Mouse (Mus musculus): ENCODE data around the gene Cited4. TPM values are rescaled to one million over a fixed set of nuclear protein-coding genes. Genes with fewer than 3 reads are reported as not detected.

Cited4 gene
- polyA plus RNA-seq, 1 experiment = 91.8 TPM

DNA sequence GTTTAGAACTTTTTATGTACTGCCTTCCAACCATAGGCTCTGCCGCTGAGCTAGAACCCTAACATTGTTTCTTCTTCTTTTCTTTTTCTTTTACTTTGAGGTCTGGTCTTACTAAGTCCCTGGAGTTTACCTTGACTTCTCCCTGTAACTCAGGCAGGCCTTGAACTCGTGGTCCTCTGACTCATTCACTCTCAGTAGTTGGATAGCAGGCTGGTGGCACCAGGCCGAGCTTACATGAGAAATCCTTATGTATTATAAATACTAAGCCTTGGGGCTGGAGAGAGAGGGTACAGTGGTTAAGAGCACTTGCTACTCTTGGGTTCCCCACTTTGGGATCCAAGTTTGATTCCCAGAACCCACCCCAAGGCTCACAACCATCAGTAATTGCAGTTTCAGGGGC, 7.2 kb downstream of the Cited4 start:
- TF ChIP-seq FLI1 (IDR thresholded peaks at IDR 0.05; ENCODE audit: low read length) (no peak), GATA1 (IDR thresholded peaks at IDR 0.05; ENCODE audit: borderline replicate concordance, low read length) (no peak)
- Histone ChIP-seq H3K9me3 (peaks cover 19% of the 10 kb centered on the region), H3K4me1 (peaks cover 54% of the 10 kb centered on the region), H3K4me3 (replicated peaks) (no peak overlapping the region), H3K27me3 (replicated peaks) (peaks cover 34% of the 10 kb centered on the region), H3K36me3 (replicated peaks; ENCODE audit: low read length) (no peaks in the 10 kb centered on the region)

DNA sequence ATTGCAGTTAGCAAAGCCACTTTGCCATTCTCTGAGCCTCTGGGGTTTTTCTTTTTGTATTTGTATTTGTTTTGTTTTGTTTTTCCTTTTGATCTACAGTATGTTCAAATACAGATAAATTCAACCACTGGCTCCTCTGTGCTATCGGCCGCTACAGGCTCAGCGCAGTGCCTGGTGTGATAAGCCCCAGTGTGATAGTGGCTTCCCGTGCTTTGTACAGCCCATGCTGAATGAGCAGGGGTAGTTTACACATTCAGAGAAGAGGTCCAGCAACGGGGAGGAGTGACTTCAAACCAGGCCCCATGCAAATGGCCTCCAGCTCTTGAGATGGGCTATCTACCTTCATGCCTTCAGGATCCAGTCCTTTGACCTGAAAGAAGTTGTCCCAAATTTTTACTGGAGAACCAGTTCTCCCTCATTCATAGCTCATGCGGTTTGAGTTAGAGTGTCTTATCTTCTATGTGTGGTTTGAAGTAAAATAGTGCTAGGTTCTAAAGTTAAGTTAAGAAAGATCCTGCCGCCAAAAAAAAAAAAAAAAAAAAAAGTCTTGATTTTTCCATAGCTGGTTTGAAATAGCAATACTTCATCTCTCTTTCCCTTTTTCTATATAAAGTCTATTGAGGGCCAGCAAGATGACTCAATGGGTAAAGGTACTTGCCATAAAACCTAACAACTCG, 8.5 kb downstream of the Cited4 start:
- no peaks in the 10 kb centered on the region for H3K36me3 ChIP-seq (replicated peaks; ENCODE audit: low read length)
- TF ChIP-seq GATA1 (IDR thresholded peaks at IDR 0.05; ENCODE audit: borderline replicate concordance, low read length) = no peak
- no peak for TF ChIP-seq FLI1 (IDR thresholded peaks at IDR 0.05; ENCODE audit: low read length)
- peak overlapping the region; percentile 53 for H3K4me3 ChIP-seq (replicated peaks)
- peaks cover 41% of the 10 kb centered on the region for H3K4me1 ChIP-seq
- peaks cover 32% of the 10 kb centered on the region for H3K27me3 ChIP-seq (replicated peaks)
- peaks cover 17% of the 10 kb centered on the region for H3K9me3 ChIP-seq

GRCm38 (mm10) chr4:120675640-120676039, 9.3 kb downstream of the Cited4 start:
- no peak for TF ChIP-seq FLI1 (IDR thresholded peaks at IDR 0.05; ENCODE audit: low read length)
- no peak for TF ChIP-seq GATA1 (IDR thresholded peaks at IDR 0.05; ENCODE audit: borderline replicate concordance, low read length)
- peaks cover 29% of the 10 kb centered on the region for H3K27me3 ChIP-seq (replicated peaks)
- peaks cover 15% of the 10 kb centered on the region for H3K9me3 ChIP-seq
- H3K4me1 ChIP-seq = peaks cover 35% of the 10 kb centered on the region
- H3K4me3 ChIP-seq (replicated peaks) = no peak overlapping the region
- no peaks in the 10 kb centered on the region for H3K36me3 ChIP-seq (replicated peaks; ENCODE audit: low read length)

DNA sequence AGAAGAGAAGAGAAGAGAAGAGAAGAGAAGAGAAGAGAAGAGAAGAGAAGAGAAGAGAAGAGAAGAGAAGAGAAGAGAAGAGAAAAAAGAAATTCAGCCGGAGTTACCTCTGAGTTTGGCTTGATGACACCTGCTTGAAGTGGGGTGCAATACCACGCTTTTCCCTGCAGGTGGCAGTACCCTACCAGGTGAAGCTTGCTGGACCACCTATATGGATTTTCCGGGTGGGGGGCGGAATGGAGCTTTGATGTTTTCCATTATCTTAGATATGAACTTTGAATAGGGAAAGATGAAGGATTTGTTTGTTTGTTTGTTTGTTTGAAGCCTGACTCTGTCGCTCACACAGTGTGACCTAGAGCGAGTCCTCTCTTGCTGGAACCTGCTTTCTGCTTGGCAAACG, 14.6 kb downstream of the Cited4 start:
- H3K4me3 ChIP-seq (replicated peaks) = no peak overlapping the region
- peaks cover 12% of the 10 kb centered on the region for H3K4me1 ChIP-seq
- TF ChIP-seq GATA1 (IDR thresholded peaks at IDR 0.05; ENCODE audit: borderline replicate concordance, low read length) = no peak
- TF ChIP-seq FLI1 (IDR thresholded peaks at IDR 0.05; ENCODE audit: low read length) = no peak

GRCm38 (mm10) chr4:120682168-120682567, 15.8 kb downstream of the Cited4 start:
- Histone ChIP-seq H3K4me3 (replicated peaks) (no peak overlapping the region), H3K36me3 (replicated peaks; ENCODE audit: low read length) (no peaks in the 10 kb centered on the region), H3K4me1 (peaks cover 12% of the 10 kb centered on the region), H3K27me3 (replicated peaks) (peaks cover 25% of the 10 kb centered on the region), H3K9me3 (peaks cover 15% of the 10 kb centered on the region)
- TF ChIP-seq GATA1 (IDR thresholded peaks at IDR 0.05; ENCODE audit: borderline replicate concordance, low read length) (no peak), FLI1 (IDR thresholded peaks at IDR 0.05; ENCODE audit: low read length) (no peak)

More for the DNA sequence above, 14.6 kb downstream of the Cited4 start:
- Histone ChIP-seq H3K36me3 (replicated peaks; ENCODE audit: low read length) (no peaks in the 10 kb centered on the region), H3K27me3 (replicated peaks) (peaks cover 16% of the 10 kb centered on the region), H3K9me3 (peaks cover 17% of the 10 kb centered on the region)

DNA sequence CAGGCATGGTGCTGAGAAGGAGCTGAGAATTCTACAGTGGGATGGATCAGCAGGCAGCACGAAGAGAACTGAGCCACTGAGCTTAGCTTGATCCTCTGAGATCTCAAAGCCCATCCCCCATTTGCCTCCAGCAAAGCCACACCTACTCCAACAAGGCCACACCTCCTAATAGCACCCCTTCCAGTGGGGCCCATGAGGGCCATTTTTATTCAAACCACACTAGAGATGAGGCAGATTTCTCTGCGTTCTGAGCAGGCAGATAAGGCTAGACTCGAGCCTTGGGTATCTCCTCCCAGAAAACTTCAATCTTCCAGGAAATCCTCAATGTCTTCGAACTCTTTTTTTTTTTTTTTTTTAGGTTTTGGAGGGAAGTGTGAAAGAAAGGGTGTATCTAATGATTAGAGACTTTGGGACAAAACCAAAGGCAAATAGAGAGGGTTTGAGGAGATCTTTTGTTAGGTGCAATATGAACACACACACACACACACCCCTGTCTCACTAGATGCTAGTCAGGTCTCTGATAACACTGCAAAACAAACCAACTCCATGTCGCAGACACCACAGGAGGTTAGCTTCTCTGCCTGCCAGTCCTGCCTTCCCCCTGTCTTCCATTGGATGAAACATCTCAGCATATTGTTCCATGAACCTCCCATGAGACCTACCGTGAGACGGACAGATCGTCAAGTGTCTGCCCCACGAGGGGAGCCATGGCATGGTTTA, 17.1 kb downstream of the Cited4 start:
- Histone ChIP-seq H3K27me3 (replicated peaks) (peaks cover 37% of the 10 kb centered on the region), H3K4me3 (replicated peaks) (no peak overlapping the region), H3K36me3 (replicated peaks; ENCODE audit: low read length) (no peaks in the 10 kb centered on the region), H3K9me3 (peaks cover 6% of the 10 kb centered on the region; the same call in 1 of the 2 replicates), H3K4me1 (peaks cover 6% of the 10 kb centered on the region)
- TF ChIP-seq GATA1 (IDR thresholded peaks at IDR 0.05; ENCODE audit: borderline replicate concordance, low read length) = no peak
- no peak for TF ChIP-seq FLI1 (IDR thresholded peaks at IDR 0.05; ENCODE audit: low read length)

GRCm38 (mm10) chr4:120687282-120687681, 20.9 kb downstream of the Cited4 start:
- 0 out of 2 replicates have a peak, but pooled peaks cover 5% of the 10 kb centered on the region for H3K9me3 ChIP-seq
- peaks cover 55% of the 10 kb centered on the region for H3K27me3 ChIP-seq (replicated peaks)
- H3K4me3 ChIP-seq (replicated peaks) = no peak overlapping the region
- peaks cover 5% of the 10 kb centered on the region for H3K4me1 ChIP-seq
- H3K36me3 ChIP-seq (replicated peaks; ENCODE audit: low read length) = no peaks in the 10 kb centered on the region
- no peak for TF ChIP-seq FLI1 (IDR thresholded peaks at IDR 0.05; ENCODE audit: low read length)

- Histone ChIP-seq H3K27me3 (replicated peaks) (peaks cover 54% of the 10 kb centered on the region), H3K4me1 (no peaks in the 10 kb centered on the region), H3K9me3 (0 out of 2 replicates have a peak, but pooled peaks cover 5% of the 10 kb centered on the region), H3K4me3 (replicated peaks) (no peak overlapping the region), H3K36me3 (replicated peaks; ENCODE audit: low read length) (no peaks in the 10 kb centered on the region)
- TF ChIP-seq FLI1 (IDR thresholded peaks at IDR 0.05; ENCODE audit: low read length) = no peak
- no peak for TF ChIP-seq GATA1 (IDR thresholded peaks at IDR 0.05; ENCODE audit: borderline replicate concordance, low read length)
Observed at GRCm38 (mm10) chr4:120689317-120689716, 22.9 kb downstream of the Cited4 start.

- TF ChIP-seq GATA1 (IDR thresholded peaks at IDR 0.05; ENCODE audit: borderline replicate concordance, low read length) = no peak
- no peak for TF ChIP-seq FLI1 (IDR thresholded peaks at IDR 0.05; ENCODE audit: low read length)
- H3K36me3 ChIP-seq (replicated peaks; ENCODE audit: low read length) = no peaks in the 10 kb centered on the region
- no peak overlapping the region for H3K4me3 ChIP-seq (replicated peaks)
- no peaks in the 10 kb centered on the region for H3K9me3 ChIP-seq
- peaks cover 70% of the 10 kb centered on the region for H3K27me3 ChIP-seq (replicated peaks)
- H3K4me1 ChIP-seq = peaks cover 2% of the 10 kb centered on the region; the same call in 1 of the 2 replicates
Observed at GRCm38 (mm10) chr4:120692717-120693116, 26.3 kb downstream of the Cited4 start.

GRCm38 (mm10) chr4:120697353-120697752, 31.0 kb downstream of the Cited4 start:
- peaks cover 83% of the 10 kb centered on the region for H3K27me3 ChIP-seq (replicated peaks)
- no peaks in the 10 kb centered on the region for H3K9me3 ChIP-seq
- H3K36me3 ChIP-seq (replicated peaks; ENCODE audit: low read length) = no peaks in the 10 kb centered on the region
- no peak overlapping the region for H3K4me3 ChIP-seq (replicated peaks)
- H3K4me1 ChIP-seq = peaks cover 9% of the 10 kb centered on the region; the same call in 1 of the 2 replicates
- TF ChIP-seq GATA1 (IDR thresholded peaks at IDR 0.05; ENCODE audit: borderline replicate concordance, low read length) = no peak
- TF ChIP-seq FLI1 (IDR thresholded peaks at IDR 0.05; ENCODE audit: low read length) = no peak

Measured in megakaryocyte, embryonic 14.5 days (primary cell).